Mouse (Mus musculus) megakaryocyte, embryonic 14.5 days (primary cell): ENCODE data around the gene Trappc6a.

ENCODE experiments used
- FLI1 ChIP-seq: IDR thresholded peaks from 2 replicates; pipeline ENCODE4 v1.6.1; 2012; ENCODE audit warnings: low read length, inconsistent platforms, mixed read lengths
- GATA1 ChIP-seq: IDR thresholded peaks from 3 replicates; pipeline ENCODE4 v1.6.1; 2012; ENCODE audit warnings: mixed read lengths, low read length, inconsistent platforms, borderline replicate concordance

- TF ChIP-seq FLI1 (no peak), GATA1 (no peak)
Measured at GRCm38 (mm10) chr7:19509786-19510185, 1.6 kb downstream of the Trappc6a start.
